Mouse (Mus musculus): Measurements from ENCODE around the gene Csnka2ip. TPM values are rescaled to one million over a fixed set of nuclear protein-coding genes. Genes with fewer than 3 reads are reported as not detected.

Gene Csnka2ip
- total RNA-seq (2021): 1 to 10 TPM; 1.8 to 2.7 TPM
- long read RNA-seq, experiment 1: 0 reads
- long read RNA-seq, experiment 2: 0 reads

DNA sequence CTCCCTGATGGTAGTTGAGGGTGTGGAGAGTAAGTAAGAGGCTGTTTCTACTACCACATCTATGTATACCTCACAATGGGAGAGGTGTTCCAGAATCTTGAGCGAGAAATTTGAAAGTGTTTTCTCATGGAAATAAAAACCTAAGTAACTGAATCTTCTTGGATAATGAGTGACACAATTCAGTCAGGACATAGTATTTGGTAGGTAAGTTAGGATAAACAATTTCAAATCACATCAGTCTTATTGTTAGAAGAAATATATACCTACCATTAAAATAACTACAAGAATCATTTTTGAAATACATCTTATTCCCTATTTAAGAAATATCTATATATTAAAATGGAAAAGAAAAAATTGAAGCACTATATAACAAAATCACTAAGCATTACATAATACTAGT lies at the start of gene Csnka2ip:
Csnka2ip (minus strand) TSS at position 101 of the 400 bp plus-strand sequence.
- Histone ChIP-seq H3K27ac (no peak within 1 kb of the TSS), H3K4me3 (no peak within 1 kb of the TSS)
- no peak for DNase-seq (ENCODE audit: low spot score in 2 of 2)
- TF ChIP-seq CTCF (conservative IDR thresholded peaks at IDR 0.05): no peak

DNA sequence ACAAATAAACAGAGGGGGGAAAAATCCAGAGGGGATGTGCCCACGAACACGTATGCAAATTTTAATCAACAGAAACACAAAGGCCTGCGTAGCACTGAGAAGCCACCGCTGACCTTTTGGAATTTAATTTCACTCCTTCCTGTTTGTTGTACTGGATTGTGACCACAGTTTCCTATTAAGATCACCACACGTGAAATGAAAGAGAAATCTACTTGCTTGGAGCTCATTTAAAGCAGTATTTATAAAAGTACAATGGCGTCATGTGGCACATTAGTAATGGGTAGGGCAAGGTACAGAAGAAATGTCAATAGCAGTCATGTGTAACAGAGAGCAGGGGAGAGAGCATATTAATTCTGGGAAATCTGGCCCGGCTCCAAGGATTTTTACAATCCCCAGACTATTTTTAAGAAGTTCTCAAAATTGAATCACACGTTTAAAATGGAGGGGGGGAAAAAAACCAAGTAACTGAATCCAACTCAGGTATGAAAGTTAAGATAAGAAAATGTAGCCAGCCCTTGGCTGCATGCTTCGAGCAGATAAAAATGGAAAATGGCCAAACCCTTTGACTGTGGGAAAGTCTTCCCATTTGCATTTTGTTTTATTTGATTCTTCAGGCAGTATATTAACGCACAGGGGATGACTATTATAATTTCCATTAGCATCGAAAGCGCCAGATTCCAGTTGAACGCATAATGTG lies 47.5 kb upstream of the Csnka2ip start:
- TF ChIP-seq CTCF (conservative IDR thresholded peaks at IDR 0.05): no peak
- no peak overlapping the region for H3K4me3 ChIP-seq
- no peak for DNase-seq (ENCODE audit: low spot score in 2 of 2)
- H3K27ac ChIP-seq: no peak overlapping the region

DNA sequence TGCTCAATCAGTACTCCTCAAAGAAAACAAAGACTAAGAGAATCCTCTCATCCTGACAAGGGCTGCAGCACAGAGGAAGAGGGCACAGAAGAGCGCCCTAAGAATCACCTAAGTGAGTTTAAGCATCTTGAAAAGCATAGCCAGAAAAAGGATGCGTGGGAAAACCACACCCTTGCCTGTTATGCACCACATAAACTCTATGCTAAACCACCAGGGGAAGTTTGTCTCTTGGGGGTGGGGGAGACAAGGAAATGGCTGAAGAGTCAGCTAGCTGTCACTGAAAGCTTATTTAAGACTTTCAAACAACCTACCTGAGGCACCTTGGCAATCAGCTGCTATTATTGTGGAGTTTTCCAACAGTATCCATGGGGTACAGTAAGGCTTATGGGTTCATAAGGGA lies 45.6 kb upstream of the Csnka2ip start:
- DNase-seq (ENCODE audit: low spot score in 2 of 2): no peak
- TF ChIP-seq CTCF (conservative IDR thresholded peaks at IDR 0.05): no peak
- Histone ChIP-seq H3K4me3 (no peak overlapping the region), H3K27ac (no peak overlapping the region)

DNA sequence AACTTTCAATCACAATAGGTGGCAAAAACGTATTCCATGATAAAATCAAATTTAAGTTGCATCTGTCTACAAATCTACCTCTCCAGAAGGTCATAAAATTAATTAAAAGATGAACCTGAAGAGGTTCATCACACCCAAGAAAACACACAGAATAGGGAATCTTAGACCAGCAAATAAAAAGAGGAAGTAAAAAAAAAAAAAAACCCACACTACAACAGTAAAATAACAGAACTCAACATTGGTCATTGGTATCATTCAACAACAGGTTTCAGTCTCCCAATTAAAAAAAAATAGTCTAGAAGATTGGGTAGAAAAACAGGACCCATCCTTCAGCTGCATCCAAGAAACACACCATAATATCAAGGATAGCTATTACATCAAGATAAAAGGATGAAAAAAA lies 32.9 kb upstream of the Csnka2ip start:
- no peak for TF ChIP-seq CTCF (conservative IDR thresholded peaks at IDR 0.05)
- no peak for DNase-seq (ENCODE audit: low spot score in 2 of 2)
- Histone ChIP-seq H3K27ac (no peak overlapping the region), H3K4me3 (no peak overlapping the region)

DNA sequence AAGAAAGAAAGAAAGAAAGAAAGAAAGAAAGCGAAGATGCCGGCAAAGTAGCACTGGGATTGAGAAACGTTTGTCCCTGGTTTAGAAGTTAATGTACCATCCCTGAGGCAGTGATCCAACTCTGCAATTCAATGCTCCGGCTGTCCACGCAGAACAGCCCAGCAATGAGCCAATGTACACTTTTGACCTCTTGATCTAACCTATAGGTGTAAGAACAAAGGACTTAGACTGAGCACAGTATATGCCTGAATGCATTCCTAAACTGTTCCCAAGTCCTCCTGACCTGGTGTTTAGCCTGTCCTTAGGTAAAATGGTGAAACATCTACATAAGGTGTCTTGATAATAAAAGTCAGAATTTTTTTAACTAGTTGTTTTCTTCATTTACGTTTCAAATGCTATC lies 17.9 kb upstream of the Csnka2ip start:
- Histone ChIP-seq H3K27ac (no peak overlapping the region), H3K4me3 (no peak overlapping the region)
- no peak for DNase-seq (ENCODE audit: low spot score in 2 of 2)
- TF ChIP-seq CTCF (conservative IDR thresholded peaks at IDR 0.05): no peak

DNA sequence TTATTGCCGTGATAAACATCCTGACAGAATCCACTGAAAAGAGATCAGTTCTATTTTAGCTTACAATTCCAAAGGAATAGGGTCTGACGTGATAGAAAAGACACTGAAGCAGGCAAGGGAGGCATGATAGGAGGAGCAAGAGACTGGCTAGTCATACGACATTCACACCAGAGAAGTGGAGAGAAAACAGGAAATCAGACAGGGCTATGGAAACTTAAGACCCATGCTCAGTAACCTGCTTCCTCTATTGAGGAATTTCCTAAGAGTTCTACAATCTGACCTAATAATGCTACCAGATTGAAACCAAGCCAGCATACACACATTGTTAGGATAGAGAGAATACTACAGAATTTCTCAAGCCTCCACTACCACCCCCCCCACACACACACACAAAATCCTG lies 12.4 kb upstream of the Csnka2ip start:
- no peak for DNase-seq (ENCODE audit: low spot score in 2 of 2)
- Histone ChIP-seq H3K27ac (no peak overlapping the region), H3K4me3 (no peak overlapping the region)
- TF ChIP-seq CTCF (conservative IDR thresholded peaks at IDR 0.05): no peak

DNA sequence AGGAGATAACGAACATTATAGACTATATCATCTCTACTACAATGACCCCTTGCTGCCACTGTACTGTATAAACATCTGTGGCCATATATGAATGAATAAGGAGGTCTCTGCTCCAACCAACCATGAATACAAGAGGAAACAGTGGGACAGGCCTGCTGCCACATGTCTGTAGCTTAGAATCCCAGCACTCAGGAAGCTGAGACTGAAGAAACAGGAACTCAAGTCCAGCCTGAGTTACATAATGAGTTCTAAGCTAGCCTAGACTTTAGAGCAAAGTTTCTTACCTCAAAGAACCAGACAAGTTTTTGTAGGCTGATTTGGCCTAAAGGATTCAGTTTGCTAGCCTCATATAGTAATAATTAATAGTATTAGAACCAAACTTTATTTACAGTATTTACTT lies 5.6 kb upstream of the Csnka2ip start:
- H3K4me3 ChIP-seq: no peak overlapping the region
- H3K27ac ChIP-seq: no peak overlapping the region
- no peak for DNase-seq (ENCODE audit: low spot score in 2 of 2)
- TF ChIP-seq CTCF (conservative IDR thresholded peaks at IDR 0.05): no peak

DNA sequence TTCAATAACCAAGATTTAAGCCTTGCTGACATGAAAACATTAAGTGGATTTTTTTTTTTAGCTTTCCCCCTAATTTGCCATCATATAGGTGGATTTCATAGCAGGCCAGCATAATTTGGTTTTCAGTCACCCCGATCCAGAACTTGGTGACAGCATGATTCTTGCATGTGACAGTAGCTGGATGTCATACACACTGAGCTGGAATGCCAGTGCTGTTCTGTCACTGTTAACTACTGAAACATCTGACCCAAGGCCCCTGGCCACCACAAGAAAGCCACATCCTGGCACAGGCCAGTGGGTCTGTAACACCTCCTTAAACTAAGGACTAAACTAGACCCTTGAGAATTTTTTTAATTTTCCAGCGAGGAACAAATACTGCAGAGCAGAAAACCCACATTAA lies 15.4 kb downstream of the Csnka2ip start:
- DNase-seq (ENCODE audit: low spot score in 2 of 2): no peak

DNA sequence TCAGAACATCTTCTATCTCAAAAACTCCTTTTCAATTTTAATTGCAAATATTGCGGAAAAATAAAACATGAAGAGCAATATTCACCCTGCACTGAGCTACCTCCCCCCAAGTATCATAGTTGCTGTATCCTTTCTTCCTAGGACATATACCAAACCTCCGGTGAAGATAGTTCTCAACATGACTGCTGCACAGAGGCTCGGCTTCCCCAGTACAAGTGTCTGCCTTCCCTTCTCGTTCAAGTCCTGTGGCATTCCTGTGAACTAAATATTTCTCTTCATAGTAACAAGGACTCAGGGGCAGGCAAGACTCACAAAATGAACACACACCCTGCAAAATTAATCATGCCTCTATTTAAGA lies 16.0 kb downstream of the Csnka2ip start:
- DNase-seq (ENCODE audit: low spot score in 2 of 2): no peak

More for the DNA sequence above, 15.4 kb downstream of the Csnka2ip start:
- H3K4me3 ChIP-seq: no peak overlapping the region
- TF ChIP-seq CTCF (conservative IDR thresholded peaks at IDR 0.05): no peak
- H3K27ac ChIP-seq: no peak overlapping the region

DNA sequence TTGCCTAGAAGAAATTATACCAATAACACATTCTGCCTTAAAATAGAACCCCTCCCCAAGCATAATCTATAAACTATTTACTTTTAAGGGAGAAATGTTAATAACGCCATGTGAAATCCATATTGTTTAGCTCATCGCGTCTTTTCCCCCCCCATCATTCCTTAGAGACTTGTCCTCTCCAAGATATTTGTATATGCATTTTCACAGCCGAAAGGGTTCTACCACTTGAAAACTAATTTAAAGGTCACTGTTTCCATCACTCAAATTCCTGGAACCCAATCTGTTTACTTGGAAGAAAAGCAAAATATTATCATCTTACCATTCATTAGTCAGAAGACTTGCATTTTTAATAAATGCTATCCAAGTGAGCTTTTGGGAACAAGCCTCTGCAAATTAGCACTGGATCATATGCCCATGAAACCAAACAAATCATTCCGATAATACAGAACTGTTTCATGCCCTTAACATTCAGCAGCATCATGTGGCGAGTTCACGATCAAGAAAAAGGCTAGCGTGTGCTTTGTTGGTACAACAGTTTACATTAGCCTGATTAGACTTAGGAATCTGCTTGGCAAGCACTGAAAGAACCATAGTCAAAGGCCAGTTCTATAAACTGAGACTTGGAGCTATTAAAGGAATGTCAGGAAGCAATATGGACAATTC lies 16.5 kb downstream of the Csnka2ip start:
- Histone ChIP-seq H3K27ac (no peak overlapping the region), H3K4me3 (no peak overlapping the region)
- no peak for DNase-seq (ENCODE audit: low spot score in 2 of 2)
- TF ChIP-seq CTCF (conservative IDR thresholded peaks at IDR 0.05): no peak

More for the DNA sequence above, 16.0 kb downstream of the Csnka2ip start:
- no peak overlapping the region for H3K27ac ChIP-seq
- no peak for TF ChIP-seq CTCF (conservative IDR thresholded peaks at IDR 0.05)
- no peak overlapping the region for H3K4me3 ChIP-seq

DNA sequence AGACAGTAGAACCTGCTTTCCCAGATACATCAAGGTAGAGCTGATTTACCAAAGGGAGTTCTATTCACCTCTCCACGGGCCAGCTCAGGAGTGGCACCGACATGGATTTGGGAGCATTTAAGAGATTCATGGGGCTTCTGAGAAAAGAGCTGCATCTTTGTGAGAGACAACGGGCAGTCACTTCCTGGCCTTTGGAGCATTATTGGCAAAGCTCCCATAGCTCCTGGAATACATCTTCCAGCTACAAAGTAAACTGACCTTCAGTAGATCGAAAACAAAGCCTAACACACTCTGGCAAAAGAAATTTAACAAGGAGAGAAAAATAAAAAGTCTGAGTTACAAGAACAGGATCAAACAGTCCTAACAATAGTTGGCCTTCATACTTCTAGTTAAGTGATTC lies 17.6 kb downstream of the Csnka2ip start:
- H3K4me3 ChIP-seq: no peak overlapping the region
- H3K27ac ChIP-seq: no peak overlapping the region
- no peak for DNase-seq (ENCODE audit: low spot score in 2 of 2)
- TF ChIP-seq CTCF (conservative IDR thresholded peaks at IDR 0.05): no peak

DNA sequence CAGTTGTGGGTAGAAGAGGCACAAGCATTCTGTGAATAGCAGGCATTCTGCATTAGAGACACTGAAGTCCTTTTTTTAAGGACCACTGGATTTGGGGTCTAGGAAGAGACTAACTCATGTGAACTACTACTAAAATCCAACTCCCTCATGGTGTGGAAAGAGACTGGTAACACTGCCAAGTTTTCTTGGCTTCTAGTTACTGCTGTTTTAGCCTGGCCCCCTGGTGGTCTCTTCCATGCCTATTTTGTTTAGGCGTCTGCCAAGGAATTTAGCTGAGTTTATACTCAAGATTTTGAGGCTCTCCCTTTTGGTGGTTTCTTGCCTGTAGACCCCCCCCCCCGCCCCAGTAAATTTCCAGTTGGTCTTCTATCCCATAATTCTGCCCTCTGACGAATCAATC lies 18.8 kb downstream of the Csnka2ip start:
- Histone ChIP-seq H3K27ac (no peak overlapping the region), H3K4me3 (no peak overlapping the region)
- DNase-seq (ENCODE audit: low spot score in 2 of 2): no peak
- TF ChIP-seq CTCF (conservative IDR thresholded peaks at IDR 0.05): peak; percentile 36

DNA sequence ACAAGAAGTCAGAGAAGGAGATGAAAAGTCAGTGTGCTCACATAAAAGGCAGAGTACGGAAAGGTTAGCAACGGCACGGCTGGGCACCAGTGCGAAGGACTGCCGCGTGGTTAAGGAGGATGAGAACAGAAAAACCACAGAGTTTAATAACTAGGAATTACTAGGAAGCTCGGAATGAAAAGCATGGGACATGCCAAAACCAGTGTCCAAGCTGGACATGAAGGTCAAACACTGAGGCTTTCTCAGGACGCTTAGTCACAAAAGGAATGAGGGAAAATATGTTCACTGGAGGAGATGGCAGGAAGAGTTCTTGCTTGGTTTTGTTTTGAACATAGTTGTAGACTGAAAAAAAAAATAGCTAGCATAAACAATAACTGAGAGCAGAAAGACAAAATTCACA lies 32.7 kb downstream of the Csnka2ip start:
- Histone ChIP-seq H3K4me3 (no peak overlapping the region), H3K27ac (no peak overlapping the region)
- no peak for DNase-seq (ENCODE audit: low spot score in 2 of 2)
- no peak for TF ChIP-seq CTCF (conservative IDR thresholded peaks at IDR 0.05)

DNA sequence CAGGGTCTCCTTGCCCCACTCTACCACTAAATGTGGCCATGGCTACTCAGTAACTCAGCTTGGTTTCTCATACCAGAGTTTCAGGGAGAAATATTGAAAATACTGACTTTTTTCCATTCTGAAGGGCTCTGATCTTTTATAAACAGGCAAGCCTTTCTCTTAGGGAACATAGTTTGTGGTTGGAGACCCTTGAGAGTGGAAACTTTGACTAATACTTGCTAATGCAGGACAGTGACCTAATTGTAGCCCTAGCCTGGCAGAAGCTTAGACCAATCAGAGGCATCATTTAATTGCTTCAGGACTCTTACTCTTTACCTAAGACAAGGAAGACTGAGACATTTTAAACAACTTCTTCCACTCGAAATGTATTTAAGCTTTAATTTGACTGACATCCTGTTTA lies 39.1 kb downstream of the Csnka2ip start:
- no peak for DNase-seq (ENCODE audit: low spot score in 2 of 2)
- Histone ChIP-seq H3K4me3 (no peak overlapping the region), H3K27ac (no peak overlapping the region)
- no peak for TF ChIP-seq CTCF (conservative IDR thresholded peaks at IDR 0.05)
